Mouse (Mus musculus) kidney, postnatal 0 days (tissue): ENCODE measurements around the gene D6Ertd527e. TPM values are rescaled to one million over a fixed set of nuclear protein-coding genes. Genes with fewer than 3 reads are reported as not detected.
"Not testable (repeated sequence)": the region's sequence is repeated elsewhere in the genome, so short reads cannot be mapped to it uniquely, and the experiment has no call there.

Source experiments
- ATAC-seq: fragments of 200-750 bp; cut with Nextera tagmentation; replicated peaks from 2 replicates; pipeline ENCODE4 v1.8.0; 2017; ENCODE audit warnings: low read depth, moderate number of reproducible peaks, moderate TSS enrichment, moderate library complexity; ENCODE audit not compliant: low FRiP score
- DNase-seq: peaks from one replicate; pipeline ENCODE4 v3.0.0-alpha.2; 2016; ENCODE audit warnings: low spot score
- H3K27ac ChIP-seq: fragments of 300-500 bp; sonication (generic); 2 replicates; pipeline ENCODE4 v1.5.1; 2014; ENCODE audit warnings: mild to moderate bottlenecking
- H3K27me3 ChIP-seq: fragments of 300-500 bp; sonication (generic); 2 replicates; pipeline ENCODE4 v1.6.1; 2014; ENCODE audit warnings: low read length, mixed read lengths; ENCODE audit not compliant: insufficient read depth
- H3K36me3 ChIP-seq: fragments of 300-500 bp; sonication (generic); 2 replicates; pipeline ENCODE4 v1.6.1; 2014; ENCODE audit warnings: low read length, mixed read lengths; ENCODE audit not compliant: insufficient read depth
- H3K4me1 ChIP-seq: fragments of 300-500 bp; sonication (generic); replicated peaks from 2 replicates; pipeline ENCODE4 v1.6.1; 2014; ENCODE audit warnings: antibody characterized with exemption, low read length, mixed read lengths; ENCODE audit not compliant: insufficient read depth
- H3K4me2 ChIP-seq: fragments of 300-500 bp; sonication (generic); 2 replicates; pipeline ENCODE4 v1.6.1; 2014; ENCODE audit warnings: mild to moderate bottlenecking, low read length, moderate library complexity, mixed read lengths
- H3K4me3 ChIP-seq: fragments of 300-500 bp; sonication (generic); replicated peaks from 2 replicates; pipeline ENCODE4 v1.5.1; 2014; ENCODE audit warnings: low read depth, low read length
- H3K9ac ChIP-seq: fragments of 300-500 bp; sonication (generic); 2 replicates; pipeline ENCODE4 v1.6.1; 2014; ENCODE audit warnings: low read depth, low read length
- H3K9me3 ChIP-seq: fragments of 300-500 bp; sonication (generic); replicated peaks from 2 replicates; pipeline ENCODE4 v1.6.1; 2016; ENCODE audit warnings: low read length, inconsistent platforms, mixed read lengths
- CTCF ChIP-seq: IDR thresholded peaks from 2 replicates; pipeline ENCODE4 v1.5.1; 2016; ENCODE audit warnings: antibody characterized with exemption, low read depth, mild to moderate bottlenecking, moderate library complexity
- WGBS: fragments of 180-500 bp; shearing (Covaris S2); extraction: QIAGEN DNeasy Blood & Tissue Kit; methylation state at CpG from one replicate; pipeline ENCODE4 v1.1.7; 2014; 5-methylcytosine and 5-hydroxymethylcytosine counted together
- polyA plus RNA-seq: library from polyadenylated mRNA; unstranded; fragments of >200 nt; fragmentation: Nextera tagmentation; extraction: Ambion mirVana; gene quantifications from 2 replicates; pipeline ENCODE4 v1.2.1, GENCODE M21; 2015

D6Ertd527e gene
- polyA plus RNA-seq, 1 experiment from 2014 or later, result 0.17 TPM

- Histone ChIP-seq H3K4me2 (no peak overlapping the region), H3K4me3 (no peak overlapping the region), H3K4me1 (no peaks in the 10 kb centered on the region), H3K9ac (no peak overlapping the region), H3K27ac (no peak overlapping the region), H3K27me3 (no peaks in the 10 kb centered on the region), H3K9me3 (no peaks in the 10 kb centered on the region), H3K36me3 (peaks cover 53% of the 10 kb centered on the region)
- no peak for DNase-seq
- 78% methylated on average over 4 of the region's 4 CpGs for WGBS
- ATAC-seq, result no peak
- TF ChIP-seq CTCF, result no peak
Measured at GRCm38 (mm10) chr6:87072759-87073158, 31.8 kb upstream of the D6Ertd527e start.

- DNase-seq, result no peak
- ATAC-seq, result no peak
- no peak for TF ChIP-seq CTCF
- Histone ChIP-seq H3K9me3 (no peaks in the 10 kb centered on the region), H3K4me2 (no peak overlapping the region), H3K4me1 (no peaks in the 10 kb centered on the region), H3K27ac (no peak overlapping the region), H3K36me3 (peaks cover 52% of the 10 kb centered on the region), H3K9ac (no peak overlapping the region), H3K4me3 (no peak overlapping the region), H3K27me3 (no peaks in the 10 kb centered on the region)
- 82% methylated on average over 3 of the region's 3 CpGs for WGBS
Measured at GRCm38 (mm10) chr6:87075092-87075685, 29.4 kb upstream of the D6Ertd527e start.

- no peak overlapping the region for H3K27ac ChIP-seq
- H3K36me3 ChIP-seq, result peaks cover 52% of the 10 kb centered on the region
- no peak for ATAC-seq
- H3K9ac ChIP-seq, result no peak overlapping the region
- WGBS, result 91% methylated on average over 4 of the region's 4 CpGs
- no peak for TF ChIP-seq CTCF
- no peak overlapping the region for H3K4me3 ChIP-seq
- H3K9me3 ChIP-seq, result no peaks in the 10 kb centered on the region
- H3K4me2 ChIP-seq, result no peak overlapping the region
- H3K27me3 ChIP-seq, result no peaks in the 10 kb centered on the region
- no peak for DNase-seq
- no peaks in the 10 kb centered on the region for H3K4me1 ChIP-seq
Measured at GRCm38 (mm10) chr6:87079457-87079856, 25.1 kb upstream of the D6Ertd527e start.

- no peak overlapping the region for H3K27ac ChIP-seq
- H3K4me2 ChIP-seq, result no peak overlapping the region
- no peaks in the 10 kb centered on the region for H3K27me3 ChIP-seq
- ATAC-seq (no peak), DNase-seq (no peak)
- H3K4me1 ChIP-seq, result no peaks in the 10 kb centered on the region
- no peak overlapping the region for H3K4me3 ChIP-seq
- no peak for TF ChIP-seq CTCF
- no peak overlapping the region for H3K9ac ChIP-seq
- H3K9me3 ChIP-seq, result no peaks in the 10 kb centered on the region
- H3K36me3 ChIP-seq, result peaks cover 67% of the 10 kb centered on the region
- WGBS, result 85% methylated on average over 6 of the region's 6 CpGs
Measured at GRCm38 (mm10) chr6:87085026-87085425, 19.5 kb upstream of the D6Ertd527e start.

- Histone ChIP-seq H3K27ac (no peak overlapping the region), H3K4me3 (no peak overlapping the region), H3K27me3 (no peaks in the 10 kb centered on the region), H3K4me1 (no peaks in the 10 kb centered on the region), H3K4me2 (no peak overlapping the region), H3K9ac (no peak overlapping the region), H3K9me3 (no peaks in the 10 kb centered on the region), H3K36me3 (peaks cover 48% of the 10 kb centered on the region)
- WGBS, result 94% methylated on average over 5 of the region's 5 CpGs
- no peak for ATAC-seq
- TF ChIP-seq CTCF, result no peak
- DNase-seq, result no peak
Measured at GRCm38 (mm10) chr6:87088356-87088755, 16.2 kb upstream of the D6Ertd527e start.

GRCm38 (mm10) chr6:87090877-87091276 lies 13.7 kb upstream of the D6Ertd527e start:
- DNase-seq (no peak), ATAC-seq (no peak)
- H3K27ac ChIP-seq, result no peak overlapping the region
- H3K4me3 ChIP-seq, result no peak overlapping the region
- no peaks in the 10 kb centered on the region for H3K4me1 ChIP-seq
- 73% methylated on average over 3 of the region's 3 CpGs for WGBS
- no peaks in the 10 kb centered on the region for H3K9me3 ChIP-seq
- no peak overlapping the region for H3K9ac ChIP-seq
- TF ChIP-seq CTCF, result no peak
- H3K4me2 ChIP-seq, result no peak overlapping the region
- H3K36me3 ChIP-seq, result peaks cover 28% of the 10 kb centered on the region
- no peaks in the 10 kb centered on the region for H3K27me3 ChIP-seq

GRCm38 (mm10) chr6:87092476-87092875 lies 12.1 kb upstream of the D6Ertd527e start:
- Histone ChIP-seq H3K27me3 (no peaks in the 10 kb centered on the region), H3K4me1 (no peaks in the 10 kb centered on the region), H3K36me3 (peaks cover 16% of the 10 kb centered on the region), H3K4me2 (no peak overlapping the region), H3K9me3 (no peaks in the 10 kb centered on the region), H3K27ac (no peak overlapping the region), H3K4me3 (no peak overlapping the region), H3K9ac (no peak overlapping the region)
- ATAC-seq (no peak), DNase-seq (no peak)
- WGBS, result 52% methylated on average over 5 of the region's 5 CpGs
- TF ChIP-seq CTCF, result no peak

- not testable (repeated sequence) for H3K27ac ChIP-seq, DNase-seq, H3K36me3 ChIP-seq, H3K4me2 ChIP-seq, H3K4me1 ChIP-seq, H3K9me3 ChIP-seq, H3K9ac ChIP-seq, H3K27me3 ChIP-seq, H3K4me3 ChIP-seq, ATAC-seq
- 87% methylated on average over 8 of the region's 8 CpGs for WGBS
Measured at GRCm38 (mm10) chr6:87093631-87094030, 10.9 kb upstream of the D6Ertd527e start.
